Mouse (Mus musculus) kidney, adult 2 months (tissue): ENCODE results near the gene Snx18. TPM values are rescaled to one million over a fixed set of nuclear protein-coding genes. Genes with fewer than 3 reads are reported as not detected.

ENCODE experiments used
- DNase-seq: peaks from one replicate; pipeline ENCODE4 v3.0.0; 2021
- H3K27ac ChIP-seq: fragments of 200-500 bp; 2 replicates; pipeline ENCODE4 v1.5.1; 2012; ENCODE audit warnings: low read depth, low read length, control low read depth, inconsistent platforms; ENCODE audit not compliant: insufficient read depth
- H3K27me3 ChIP-seq: fragments of 200-500 bp; replicated peaks from 2 replicates; pipeline ENCODE4 v1.6.1; 2012; ENCODE audit warnings: mild to moderate bottlenecking, moderate library complexity, low read length, inconsistent platforms; ENCODE audit not compliant: control insufficient read depth, insufficient read depth
- H3K36me3 ChIP-seq: fragments of 200-500 bp; 2 replicates; pipeline ENCODE4 v1.6.1; 2012; ENCODE audit warnings: mild to moderate bottlenecking, moderate library complexity, low read length, inconsistent platforms; ENCODE audit not compliant: control insufficient read depth, insufficient read depth
- H3K4me1 ChIP-seq: fragments of 200-500 bp; 2 replicates; pipeline ENCODE4 v1.6.1; 2011; ENCODE audit warnings: low read length; ENCODE audit not compliant: control insufficient read depth, insufficient read depth
- H3K4me3 ChIP-seq: fragments of 200-500 bp; 2 replicates; pipeline ENCODE4 v1.5.1; 2011; ENCODE audit warnings: mild to moderate bottlenecking, low read depth, low read length, control low read depth; ENCODE audit not compliant: insufficient read depth
- CTCF ChIP-seq: fragments of 200-500 bp; conservative IDR thresholded peaks from 2 replicates; pipeline ENCODE4 v1.5.1; 2011; ENCODE audit warnings: low read depth, mild to moderate bottlenecking, control low read depth, low read length, moderate library complexity, mixed read lengths; ENCODE audit not compliant: insufficient read depth, insufficient read length
- POLR2A ChIP-seq: fragments of 200-500 bp; IDR thresholded peaks from one replicate; pipeline ENCODE4 v1.6.1; 2011; ENCODE audit warnings: low read depth, low read length, control low read depth
- WGBS: fragments of 180-500 bp; shearing (Covaris S2); methylation state at CpG from one replicate; pipeline ENCODE4 v1.1.7; 2018; 5-methylcytosine and 5-hydroxymethylcytosine counted together
- polyA plus RNA-seq: library from polyadenylated mRNA; depleted of rRNA; stranded (reverse); fragments of >200 nt; gene quantifications from 2 replicates; pipeline ENCODE4 v1.2.3, GENCODE M21; 2012

The Snx18 gene
- polyA plus RNA-seq, 1 experiment = 22.1 TPM

- no peak overlapping the region for H3K4me3 ChIP-seq
- TF ChIP-seq CTCF (no peak), POLR2A (no peak)
- peaks cover 15% of the 10 kb centered on the region for H3K4me1 ChIP-seq
- H3K36me3 ChIP-seq = no peaks in the 10 kb centered on the region
- H3K27ac ChIP-seq = peak overlapping the region; percentile 90
- 33% methylated on average over 7 of the region's 7 CpGs for WGBS
- peak; percentile 50 for DNase-seq
- H3K27me3 ChIP-seq = no peaks in the 10 kb centered on the region
These were observed 38.5 kb downstream of the Snx18 start for GRCm38 (mm10) chr13:113579788-113580399.

DNA sequence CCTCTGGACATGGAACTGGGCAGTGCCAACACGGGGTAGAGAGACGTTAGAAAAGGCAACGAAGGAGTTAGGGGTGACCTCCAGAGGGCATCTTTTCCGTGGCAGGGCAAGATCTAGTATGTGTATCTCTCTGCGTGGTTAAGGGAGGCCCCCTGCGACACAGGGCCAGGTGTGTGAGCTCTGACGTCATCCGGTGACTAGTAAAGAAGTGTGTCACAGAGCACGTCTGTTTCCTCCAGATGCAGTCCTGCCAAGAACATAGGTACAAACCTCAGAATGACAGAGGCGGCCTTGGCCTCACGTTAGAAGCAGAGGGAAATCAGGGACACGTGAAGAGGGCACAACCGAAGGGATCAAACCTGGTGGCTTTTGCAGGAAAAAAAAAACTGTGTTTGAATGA, 44.1 kb downstream of the Snx18 start:
- TF ChIP-seq POLR2A (no peak), CTCF (no peak)
- WGBS = 81% methylated on average over 13 of the region's 13 CpGs
- Histone ChIP-seq H3K4me1 (no peaks in the 10 kb centered on the region), H3K4me3 (no peak overlapping the region), H3K27me3 (no peaks in the 10 kb centered on the region), H3K36me3 (no peaks in the 10 kb centered on the region), H3K27ac (no peak overlapping the region)
- DNase-seq = no peak

- H3K4me3 ChIP-seq = no peak overlapping the region
- 94% methylated on average over 2 of the region's 2 CpGs for WGBS
- no peaks in the 10 kb centered on the region for H3K4me1 ChIP-seq
- TF ChIP-seq CTCF (no peak), POLR2A (no peak)
- no peaks in the 10 kb centered on the region for H3K27me3 ChIP-seq
- DNase-seq = no peak
- no peaks in the 10 kb centered on the region for H3K36me3 ChIP-seq
- H3K27ac ChIP-seq = no peak overlapping the region
These were observed 45.0 kb downstream of the Snx18 start for GRCm38 (mm10) chr13:113573377-113573776.

- H3K27ac ChIP-seq = no peak overlapping the region
- no peak for DNase-seq
- no peaks in the 10 kb centered on the region for H3K36me3 ChIP-seq
- WGBS = 75% methylated on average over 9 of the region's 9 CpGs
- no peaks in the 10 kb centered on the region for H3K27me3 ChIP-seq
- H3K4me3 ChIP-seq = no peak overlapping the region
- TF ChIP-seq POLR2A (no peak), CTCF (no peak)
- H3K4me1 ChIP-seq = no peaks in the 10 kb centered on the region
These were observed 46.2 kb downstream of the Snx18 start for GRCm38 (mm10) chr13:113572046-113572686.

DNA sequence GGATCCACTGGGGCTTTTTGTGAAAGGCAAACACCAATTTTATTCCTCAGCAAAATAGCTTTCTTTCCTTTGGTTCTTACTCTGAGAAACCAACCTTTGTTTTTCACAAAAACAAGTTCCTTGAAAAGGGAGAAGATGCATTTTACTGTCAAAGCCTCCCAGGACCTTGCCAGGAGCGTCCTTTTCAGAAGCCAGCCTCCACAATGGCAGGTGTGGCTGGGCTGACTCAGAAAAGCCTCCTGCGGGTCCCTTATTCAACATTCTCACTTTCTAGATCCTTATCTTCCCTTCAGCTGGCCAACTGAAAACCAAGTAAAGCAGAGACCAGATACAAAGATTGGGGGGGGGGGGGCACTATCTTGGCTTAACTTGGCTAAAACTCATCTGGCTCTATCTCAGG, 48.8 kb downstream of the Snx18 start:
- no peaks in the 10 kb centered on the region for H3K4me1 ChIP-seq
- TF ChIP-seq POLR2A (no peak), CTCF (no peak)
- no peak for DNase-seq
- 49% methylated on average over 2 of the region's 2 CpGs for WGBS
- no peak overlapping the region for H3K4me3 ChIP-seq
- no peak overlapping the region for H3K27ac ChIP-seq
- no peaks in the 10 kb centered on the region for H3K36me3 ChIP-seq
- H3K27me3 ChIP-seq = no peaks in the 10 kb centered on the region

DNA sequence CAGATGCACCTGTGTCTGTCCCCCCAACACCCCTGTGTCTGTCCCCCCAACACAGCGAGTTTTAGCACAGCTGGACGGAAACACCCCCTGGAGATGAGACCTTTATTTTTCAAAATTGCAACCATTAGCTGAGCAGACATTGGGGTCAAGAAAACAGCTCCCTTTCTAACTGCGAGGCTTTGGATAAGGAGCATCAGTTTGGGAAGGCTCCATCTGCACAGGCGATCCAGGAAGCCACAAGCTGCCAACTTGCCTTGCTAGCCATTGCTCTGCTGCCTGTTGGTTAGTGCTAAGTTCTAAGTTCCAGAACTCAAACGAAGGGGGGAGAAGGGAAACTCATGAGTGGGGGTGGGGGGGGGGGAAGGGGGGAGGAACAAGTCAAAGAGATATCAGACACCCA, 51.4 kb downstream of the Snx18 start:
- no peaks in the 10 kb centered on the region for H3K4me1 ChIP-seq
- no peak for DNase-seq
- no peak for TF ChIP-seq POLR2A
- TF ChIP-seq CTCF = no peak
- no peak overlapping the region for H3K27ac ChIP-seq
- no peaks in the 10 kb centered on the region for H3K27me3 ChIP-seq
- no peak overlapping the region for H3K4me3 ChIP-seq
- no peaks in the 10 kb centered on the region for H3K36me3 ChIP-seq
- 87% methylated on average over 5 of the region's 5 CpGs for WGBS

DNA sequence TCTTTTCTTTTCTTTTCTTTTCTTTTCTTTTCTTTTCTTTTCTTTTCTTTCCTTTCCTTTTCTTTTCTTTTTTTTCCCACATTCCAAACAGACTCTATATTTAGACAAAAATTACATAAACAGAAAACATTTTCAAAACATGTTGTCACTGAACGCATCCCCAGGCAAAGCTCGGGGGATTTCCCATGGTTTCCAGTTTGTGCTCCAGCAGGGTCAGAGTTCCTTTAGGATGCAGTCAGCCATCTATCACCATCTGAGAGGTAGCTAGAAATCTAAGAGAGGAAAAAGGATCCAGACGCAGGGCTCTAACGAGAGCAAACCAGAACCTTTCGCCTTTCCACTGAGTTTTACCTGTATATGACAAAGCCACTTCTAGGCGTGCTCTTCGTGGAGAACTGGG, 52.0 kb downstream of the Snx18 start:
- no peaks in the 10 kb centered on the region for H3K36me3 ChIP-seq
- no peaks in the 10 kb centered on the region for H3K27me3 ChIP-seq
- no peak overlapping the region for H3K27ac ChIP-seq
- no peak overlapping the region for H3K4me3 ChIP-seq
- no peak for DNase-seq
- H3K4me1 ChIP-seq = no peaks in the 10 kb centered on the region
- WGBS = 82% methylated on average over 7 of the region's 7 CpGs
- TF ChIP-seq CTCF (no peak), POLR2A (no peak)
